Mouse (Mus musculus): ENCODE results near the gene Prex1.

Gene Prex1

GRCm38 (mm10) chr2:166639750-166640149 lies 73.9 kb downstream of the Prex1 start:
- in situ Hi-C loops (cut with MboI, MseI) = loop anchor here in 1 of 2 experiments (5.0 kb wide), 1 partner anchor 73 kb away; the partner anchor contains the start of gene Prex1

- in situ Hi-C loops (cut with MboI, MseI) = loop anchor here in 1 of 2 experiments (5.0 kb wide), 1 partner anchor 73 kb away; the partner anchor contains the start of gene Prex1
These were observed 74.5 kb downstream of the Prex1 start for GRCm38 (mm10) chr2:166638947-166639641.

GRCm38 (mm10) chr2:166638079-166638800 lies 75.4 kb downstream of the Prex1 start:
- in situ Hi-C loops (cut with MboI, MseI) = loop anchor here in 1 of 2 experiments (5.0 kb wide), 1 partner anchor 74 kb away; the partner anchor contains the start of gene Prex1

- in situ Hi-C loops (cut with MboI, MseI) = loop anchor here in 1 of 2 experiments (5.0 kb wide), 1 partner anchor 75 kb away; the partner anchor contains the start of gene Prex1
These were observed 76.0 kb downstream of the Prex1 start for GRCm38 (mm10) chr2:166637673-166637990.

- in situ Hi-C loops (cut with MboI, MseI) = loop anchor here in 1 of 2 experiments (5.0 kb wide), 1 partner anchor 75 kb away; the partner anchor contains the start of gene Prex1
These were observed 76.6 kb downstream of the Prex1 start for GRCm38 (mm10) chr2:166636867-166637672.

- in situ Hi-C loops (cut with MboI, MseI) = loop anchor here in 1 of 2 experiments (5.0 kb wide), 1 partner anchor 77 kb away; the partner anchor contains the start of gene Prex1
These were observed 78.1 kb downstream of the Prex1 start for GRCm38 (mm10) chr2:166635521-166635920.

GRCm38 (mm10) chr2:166632571-166633361 lies 80.9 kb downstream of the Prex1 start:
- in situ Hi-C loops (cut with MboI, MseI) = no loop called here

GRCm38 (mm10) chr2:166631621-166632171 lies 81.9 kb downstream of the Prex1 start:
- in situ Hi-C loops (cut with MboI, MseI) = no loop called here

GRCm38 (mm10) chr2:166631189-166631588 lies 82.4 kb downstream of the Prex1 start:
- in situ Hi-C loops (cut with MboI, MseI) = no loop called here

GRCm38 (mm10) chr2:166629941-166630674 lies 83.5 kb downstream of the Prex1 start:
- in situ Hi-C loops (cut with MboI, MseI) = no loop called here

- in situ Hi-C loops (cut with MboI, MseI) = no loop called here
These were observed 86.1 kb downstream of the Prex1 start for GRCm38 (mm10) chr2:166627578-166627977.

- in situ Hi-C loops (cut with MboI, MseI) = no loop called here
These were observed 88.4 kb downstream of the Prex1 start for GRCm38 (mm10) chr2:166625219-166625618.

- in situ Hi-C loops (cut with MboI, MseI) = no loop called here
These were observed 90.5 kb downstream of the Prex1 start for GRCm38 (mm10) chr2:166623081-166623567.

GRCm38 (mm10) chr2:166622590-166622989 lies 91.0 kb downstream of the Prex1 start:
- in situ Hi-C loops (cut with MboI, MseI) = no loop called here

GRCm38 (mm10) chr2:166622079-166622478 lies 91.6 kb downstream of the Prex1 start:
- in situ Hi-C loops (cut with MboI, MseI) = no loop called here

GRCm38 (mm10) chr2:166620529-166621466 lies 92.8 kb downstream of the Prex1 start:
- in situ Hi-C loops (cut with MboI, MseI) = no loop called here

GRCm38 (mm10) chr2:166619906-166620490 lies 93.6 kb downstream of the Prex1 start:
- in situ Hi-C loops (cut with MboI, MseI) = no loop called here

- in situ Hi-C loops (cut with MboI, MseI) = no loop called here
These were observed 94.4 kb downstream of the Prex1 start for GRCm38 (mm10) chr2:166619270-166619669.
